ENCODE assay signal across 33 mouse cellular contexts in genomic region chr1:37056831-37057561, GRCm38 (mm10). TPM values are rescaled to one million over a fixed set of nuclear protein-coding genes. Genes with fewer than 3 reads are reported as not detected.
DNase-seq lines count a peak whose midpoint lies in the region; ATAC-seq lines count a peak whose summit lies in the region.
"Had no signal": no experiment of that assay in that cellular context is flagged by ENCODE, and none has a peak within 500 bp of the region (broad histone marks: within the 10 kb centered on the region; RNA-seq: fewer than 3 reads in every experiment).

No protein-coding gene starts in this region.

- H3K27ac ChIP-seq in liver, embryonic 16.5 days (ENCODE audit: low read length), result no peak overlapping the region
- H3K27ac ChIP-seq: heart, adult 2 months; hindbrain, embryonic 14.5 days; kidney, postnatal 0 days; liver, embryonic 13.5 days; midbrain, embryonic 10.5 days; neural tube, embryonic 12.5 days; stomach, postnatal 0 days had no signal

- 47% methylated on average over 6 of the region's 6 CpGs for WGBS in liver, embryonic 16.5 days (ENCODE audit: insufficient replicate concordance)

- H3K36me3 ChIP-seq in liver, embryonic 16.5 days (ENCODE audit: control insufficient read depth, insufficient read depth), result no peaks in the 10 kb centered on the region
- H3K36me3 ChIP-seq: heart, embryonic 12.5 days; liver, embryonic 13.5 days; midbrain, embryonic 10.5 days; neural tube, embryonic 12.5 days had no signal

- H3K4me3 ChIP-seq in liver, embryonic 16.5 days (ENCODE audit: low read depth, low read length), result no peak overlapping the region
- H3K4me3 ChIP-seq: erythroblast, embryonic 14.5 days; heart, adult 2 months; heart, embryonic 12.5 days; liver, embryonic 13.5 days; midbrain, embryonic 10.5 days; myocyte; neural tube, embryonic 12.5 days had no signal

- no peaks in the 10 kb centered on the region for H3K27me3 ChIP-seq in liver, embryonic 16.5 days (ENCODE audit: control insufficient read depth, insufficient read depth, low read depth, low read length)
- H3K27me3 ChIP-seq: CH12.LX; heart, embryonic 12.5 days; liver, embryonic 13.5 days; neural tube, embryonic 12.5 days had no signal

- intact Hi-C loops in heart, postnatal 14 days (cut with DNase I), result no loop called here

- peak; percentile 40 for DNase-seq in heart, adult 11 months
- no peak for DNase-seq in heart, postnatal 14 days
- no peak for DNase-seq in liver
- peak; percentile 22 for DNase-seq in gonadal fat pad, adult 2 months (ENCODE audit: low read depth)
- DNase-seq in lung, postnatal 25 days (ENCODE audit: low spot score), result peak; percentile 23
- DNase-seq: adrenal gland, adult 8-10 months; cerebellum, adult 2 months; cerebellum, postnatal 14 days; gastrocnemius, postnatal 14 days; heart, adult 2 months; layer of hippocampus, adult 9-11 months; liver, embryonic 13.5 days; right cerebral cortex, adult 18-20 months; spleen, adult 18-20 months; thymus, adult 18-20 months; thymus, postnatal 25 days had no signal

- H3K4me2 ChIP-seq in liver, embryonic 16.5 days (ENCODE audit: low read depth, low read length), result no peak overlapping the region
- H3K4me2 ChIP-seq: heart, embryonic 12.5 days; hindbrain, embryonic 14.5 days; liver, embryonic 13.5 days; neural tube, embryonic 12.5 days had no signal

- H3K4me1 ChIP-seq in liver, embryonic 16.5 days (ENCODE audit: control insufficient read depth, low read depth, low read length), result no peaks in the 10 kb centered on the region
- H3K4me1 ChIP-seq: heart, embryonic 12.5 days; liver, embryonic 13.5 days; neural tube, embryonic 12.5 days had no signal

- no peaks in the 10 kb centered on the region for H3K9me3 ChIP-seq in liver, embryonic 16.5 days (replicated peaks; ENCODE audit: control insufficient read depth, low read length)
- H3K9me3 ChIP-seq: heart, embryonic 12.5 days; liver, embryonic 13.5 days; midbrain, embryonic 10.5 days; neural tube, embryonic 12.5 days had no signal

- ATAC-seq in liver, embryonic 16.5 days (ENCODE audit: low read depth), result peak; percentile 55; the same call in 1 of the 2 replicates
- ATAC-seq in erythroid progenitor cell, adult 5-6 weeks (replicated peaks; ENCODE audit: low FRiP score, poor library complexity, severe bottlenecking), result no peak
- ATAC-seq in megakaryocyte progenitor cell, adult 5-6 weeks (replicated peaks; ENCODE audit: poor library complexity), result no peak
- ATAC-seq: activated CD4-positive, CD25-positive, alpha-beta regulatory T cell, adult 4 months; forebrain, embryonic 14.5 days; intestine, postnatal 0 days had no signal

- no peak overlapping the region for H3K9ac ChIP-seq in liver, embryonic 16.5 days (ENCODE audit: low read depth, low read length)
- H3K9ac ChIP-seq: heart, embryonic 12.5 days; hindbrain, embryonic 14.5 days; liver, embryonic 13.5 days; neural tube, embryonic 12.5 days had no signal

RNA-seq across cellular contexts. Expression of gene Vwa3b, which starts 30.6 kb away (rescaled TPM):
- under 1 TPM; 0.20 to 0.65 TPM for total RNA-seq in heart, postnatal 14 days (2021)
- 0.17 TPM in 1 of 2 replicates, not detected in the other for polyA plus RNA-seq in liver, embryonic 16.5 days (2015; fragmentation: Nextera tagmentation; extraction: Ambion mirVana)
- 0.42 and 1.5 TPM in 2 replicates for polyA plus RNA-seq in gonadal fat pad, adult 2 months (2012; rRNA removed)
- not detected in 2 replicates for total RNA-seq in erythroid progenitor cell, adult 5-6 weeks (2015; ENCODE audit: low replicate concordance)
- not detected in 2 replicates for total RNA-seq in erythroid progenitor cell, adult 5-6 weeks (2017; ENCODE audit: low replicate concordance)
- total RNA-seq in megakaryocyte progenitor cell, adult 5-6 weeks (2015), result not detected in 2 replicates
- not detected in 2 replicates for total RNA-seq in megakaryocyte progenitor cell, adult 5-6 weeks (2017)
- total RNA-seq: CH12.LX; hematopoietic stem cell, adult 5-6 weeks had no signal
- polyA plus RNA-seq: C2C12; erythroblast, embryonic 14.5 days; heart, embryonic 12.5 days; liver, embryonic 13.5 days; myocyte had no signal

Comparison
In these comparisons a context has a peak if more than half of its experiments do, and no peak if none do; other contexts are left out.
1. DNase-seq: peak in heart, adult 11 months (single experiment), gonadal fat pad, adult 2 months (single experiment) and lung, postnatal 25 days (single experiment); none in heart, postnatal 14 days (0 of 2) and liver (single experiment).